Mouse (Mus musculus) hindbrain, embryonic 12.5 days (tissue): ENCODE data around the gene Wdr81. TPM values are rescaled to one million over a fixed set of nuclear protein-coding genes. Genes with fewer than 3 reads are reported as not detected.

Experiments used
- ATAC-seq: fragments of 200-750 bp; cut with Nextera tagmentation; 2 replicates; pipeline ENCODE4 v1.8.0; 2017; ENCODE audit warnings: moderate TSS enrichment; ENCODE audit not compliant: low FRiP score
- H3K27ac ChIP-seq: fragments of 300-500 bp; sonication (generic); 2 replicates; pipeline ENCODE4 v1.5.1; 2016; ENCODE audit warnings: mild to moderate bottlenecking
- H3K27me3 ChIP-seq: fragments of 300-500 bp; sonication (generic); 2 replicates; pipeline ENCODE4 v1.6.1; 2016; ENCODE audit warnings: mild to moderate bottlenecking
- H3K36me3 ChIP-seq: fragments of 300-500 bp; sonication (generic); 2 replicates; pipeline ENCODE4 v1.6.1; 2016; ENCODE audit warnings: mild to moderate bottlenecking
- H3K4me1 ChIP-seq: fragments of 300-500 bp; sonication (generic); 2 replicates; pipeline ENCODE4 v1.6.1; 2016
- H3K4me2 ChIP-seq: fragments of 300-500 bp; sonication (generic); replicated peaks from 2 replicates; pipeline ENCODE4 v1.6.1; 2016; ENCODE audit warnings: mild to moderate bottlenecking
- H3K4me3 ChIP-seq: fragments of 300-500 bp; sonication (generic); 2 replicates; pipeline ENCODE4 v1.5.1; 2016; ENCODE audit warnings: mild to moderate bottlenecking
- H3K9ac ChIP-seq: fragments of 300-500 bp; sonication (generic); 2 replicates; pipeline ENCODE4 v1.6.1; 2016; ENCODE audit warnings: mild to moderate bottlenecking, moderate library complexity
- H3K9me3 ChIP-seq: fragments of 300-500 bp; sonication (generic); replicated peaks from 2 replicates; pipeline ENCODE4 v1.6.1; 2016; ENCODE audit warnings: mild to moderate bottlenecking
- WGBS: fragments of 180-500 bp; shearing (Covaris S2); methylation state at CpG from one replicate; pipeline ENCODE4 v1.1.7; 2016; 5-methylcytosine and 5-hydroxymethylcytosine counted together
- polyA plus RNA-seq: library from polyadenylated mRNA; unstranded; fragments of >200 nt; fragmentation: Nextera tagmentation; extraction: Ambion mirVana; gene quantifications from 2 replicates; pipeline ENCODE4 v1.2.1, GENCODE M21; 2016

Wdr81 gene
- polyA plus RNA-seq, 1 experiment from 2014 or later: 9.3 TPM

- ATAC-seq: no peak
- Histone ChIP-seq H3K27me3 (0 out of 2 replicates have a peak, but pooled peaks cover 5% of the 10 kb centered on the region), H3K27ac (no peak overlapping the region), H3K9me3 (no peaks in the 10 kb centered on the region), H3K9ac (peak overlapping the region; percentile 53), H3K4me3 (peak overlapping the region; percentile 31), H3K4me2 (peak overlapping the region; percentile 60), H3K36me3 (peaks cover 17% of the 10 kb centered on the region), H3K4me1 (peaks cover 19% of the 10 kb centered on the region)
- 20% methylated on average over 19 of the region's 19 CpGs for WGBS
Observed at GRCm38 (mm10) chr11:75467512-75468215, 13.1 kb upstream of the Wdr81 start.

GRCm38 (mm10) chr11:75466731-75467505 lies 12.4 kb upstream of the Wdr81 start:
- H3K9ac ChIP-seq: no peak overlapping the region
- H3K9me3 ChIP-seq: no peaks in the 10 kb centered on the region
- 97% methylated on average over 4 of the region's 4 CpGs for WGBS
- no peak overlapping the region for H3K4me3 ChIP-seq
- 0 out of 2 replicates have a peak overlapping the region, but pooled peaks have one; percentile 60 for H3K4me2 ChIP-seq
- ATAC-seq: no peak
- H3K27ac ChIP-seq: no peak overlapping the region
- H3K4me1 ChIP-seq: peaks cover 27% of the 10 kb centered on the region
- peaks cover 17% of the 10 kb centered on the region for H3K36me3 ChIP-seq
- 0 out of 2 replicates have a peak, but pooled peaks cover 5% of the 10 kb centered on the region for H3K27me3 ChIP-seq

DNA sequence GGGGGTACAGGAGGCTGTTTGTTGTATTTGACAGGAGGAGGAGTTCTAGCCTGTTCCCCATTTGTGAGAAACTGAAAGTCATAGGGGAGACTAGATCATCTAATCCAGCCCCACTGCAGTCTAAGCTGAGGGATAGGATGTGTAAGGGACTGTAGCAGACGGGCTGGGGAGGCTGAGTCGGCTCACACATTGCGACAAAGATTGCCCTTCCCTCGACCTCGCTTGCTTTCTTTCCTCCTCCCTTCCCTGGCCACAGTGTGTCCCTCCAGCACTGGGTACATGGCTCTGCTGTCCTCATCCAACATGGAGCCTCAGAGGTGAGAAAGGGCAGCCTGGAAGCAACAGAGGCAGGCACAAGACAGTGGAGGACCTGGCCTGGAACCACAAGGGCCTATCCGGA lies 10.5 kb upstream of the Wdr81 start:
- no peak overlapping the region for H3K4me2 ChIP-seq
- H3K4me3 ChIP-seq: no peak overlapping the region
- 86% methylated on average over 6 of the region's 6 CpGs for WGBS
- no peaks in the 10 kb centered on the region for H3K9me3 ChIP-seq
- no peak overlapping the region for H3K9ac ChIP-seq
- H3K36me3 ChIP-seq: peaks cover 17% of the 10 kb centered on the region
- H3K27me3 ChIP-seq: 0 out of 2 replicates have a peak, but pooled peaks cover 5% of the 10 kb centered on the region
- H3K4me1 ChIP-seq: peaks cover 33% of the 10 kb centered on the region
- H3K27ac ChIP-seq: no peak overlapping the region
- ATAC-seq: no peak

DNA sequence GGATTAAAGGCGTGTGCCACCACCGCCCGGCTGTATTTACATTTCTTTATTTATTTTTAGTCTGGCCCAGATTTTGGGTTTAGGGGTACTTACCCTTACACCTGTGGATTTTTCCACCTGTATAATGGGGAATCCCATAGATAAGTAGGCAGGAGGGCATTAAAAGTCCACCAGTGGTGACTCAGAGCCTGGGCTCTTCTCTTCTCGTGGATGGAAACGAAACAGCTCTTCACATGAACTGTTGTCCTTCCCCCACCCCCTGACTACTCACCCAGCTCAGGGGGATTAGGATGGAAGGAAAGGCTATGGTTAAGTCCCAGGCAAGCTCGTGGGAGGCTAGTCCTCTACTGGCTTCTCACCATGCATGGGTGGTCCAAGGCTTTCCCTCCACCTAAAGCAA lies 9.9 kb upstream of the Wdr81 start:
- H3K27me3 ChIP-seq: 0 out of 2 replicates have a peak, but pooled peaks cover 2% of the 10 kb centered on the region
- no peak overlapping the region for H3K9ac ChIP-seq
- peaks cover 39% of the 10 kb centered on the region for H3K4me1 ChIP-seq
- peaks cover 17% of the 10 kb centered on the region for H3K36me3 ChIP-seq
- ATAC-seq: no peak
- no peak overlapping the region for H3K4me2 ChIP-seq
- WGBS: 92% methylated on average over 6 of the region's 6 CpGs
- H3K9me3 ChIP-seq: no peaks in the 10 kb centered on the region
- no peak overlapping the region for H3K27ac ChIP-seq
- no peak overlapping the region for H3K4me3 ChIP-seq

DNA sequence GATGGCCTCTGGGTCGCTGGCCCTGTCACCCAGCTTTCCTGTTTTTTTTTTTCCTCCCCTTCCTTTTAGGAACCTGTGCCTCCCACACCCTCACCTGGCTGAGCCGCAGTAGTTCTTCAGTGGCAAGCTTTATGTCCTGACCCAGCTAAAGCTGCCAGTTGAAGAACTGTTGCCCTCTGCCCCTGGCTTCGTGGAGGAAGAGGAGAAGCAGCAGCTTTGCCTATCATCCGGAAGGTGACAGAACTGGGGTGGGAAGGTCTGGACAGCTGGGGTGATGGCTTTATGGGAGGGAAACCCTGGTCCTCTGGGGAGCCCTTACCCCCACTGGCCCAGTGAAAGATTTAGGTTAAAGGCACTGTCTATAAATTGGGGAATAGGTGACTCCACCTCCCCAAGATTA lies 9.1 kb upstream of the Wdr81 start:
- Histone ChIP-seq H3K4me1 (peaks cover 40% of the 10 kb centered on the region), H3K9me3 (no peaks in the 10 kb centered on the region), H3K9ac (no peak overlapping the region), H3K4me2 (peak overlapping the region; percentile 98; the same call in 1 of the 2 replicates), H3K27me3 (0 out of 2 replicates have a peak, but pooled peaks cover 2% of the 10 kb centered on the region), H3K4me3 (no peak overlapping the region), H3K27ac (no peak overlapping the region), H3K36me3 (peaks cover 17% of the 10 kb centered on the region)
- WGBS: 75% methylated on average over 4 of the region's 4 CpGs
- no peak for ATAC-seq

DNA sequence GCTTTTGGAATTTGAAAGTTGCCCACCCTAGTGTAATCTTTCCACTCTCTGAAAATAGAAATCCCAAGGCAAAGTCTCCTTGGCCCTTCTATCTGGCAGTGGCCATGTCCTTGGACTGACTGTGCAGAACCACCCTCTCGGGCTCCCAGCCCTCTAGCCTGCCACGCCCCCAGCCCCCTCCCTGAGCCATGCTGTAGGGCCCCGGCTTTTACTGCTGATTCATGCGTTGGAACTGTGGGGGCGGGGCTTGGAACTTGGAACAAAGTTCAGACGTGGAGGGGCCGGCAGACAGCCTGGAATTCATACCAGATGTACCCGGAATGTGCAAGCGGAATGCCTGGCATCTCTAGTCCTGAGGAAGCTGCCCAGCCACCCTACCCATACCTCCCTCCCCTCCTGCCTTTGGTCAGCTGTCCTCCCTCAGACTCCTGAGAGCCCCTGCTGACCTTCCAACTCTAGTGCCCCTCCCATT lies 8.4 kb upstream of the Wdr81 start:
- peak overlapping the region; percentile 77 for H3K9ac ChIP-seq
- WGBS: 5% methylated on average over 9 of the region's 9 CpGs
- H3K9me3 ChIP-seq: no peaks in the 10 kb centered on the region
- peak overlapping the region; percentile 78 for H3K4me3 ChIP-seq
- H3K36me3 ChIP-seq: peaks cover 17% of the 10 kb centered on the region
- peak overlapping the region; percentile 98 for H3K4me2 ChIP-seq
- H3K4me1 ChIP-seq: peaks cover 37% of the 10 kb centered on the region
- no peak for ATAC-seq
- H3K27me3 ChIP-seq: no peaks in the 10 kb centered on the region
- peak overlapping the region; percentile 57; the same call in 1 of the 2 replicates for H3K27ac ChIP-seq

- H3K27me3 ChIP-seq: no peaks in the 10 kb centered on the region
- peak overlapping the region; percentile 98 for H3K4me2 ChIP-seq
- H3K4me1 ChIP-seq: peaks cover 32% of the 10 kb centered on the region
- H3K9ac ChIP-seq: peak overlapping the region; percentile 77
- peak overlapping the region; percentile 78 for H3K4me3 ChIP-seq
- WGBS: 3% methylated on average over 15 of the region's 16 CpGs
- peak overlapping the region; percentile 57; the same call in 1 of the 2 replicates for H3K27ac ChIP-seq
- no peaks in the 10 kb centered on the region for H3K9me3 ChIP-seq
- peaks cover 17% of the 10 kb centered on the region for H3K36me3 ChIP-seq
- ATAC-seq: no peak
Observed at GRCm38 (mm10) chr11:75462253-75462783, 7.8 kb upstream of the Wdr81 start.

DNA sequence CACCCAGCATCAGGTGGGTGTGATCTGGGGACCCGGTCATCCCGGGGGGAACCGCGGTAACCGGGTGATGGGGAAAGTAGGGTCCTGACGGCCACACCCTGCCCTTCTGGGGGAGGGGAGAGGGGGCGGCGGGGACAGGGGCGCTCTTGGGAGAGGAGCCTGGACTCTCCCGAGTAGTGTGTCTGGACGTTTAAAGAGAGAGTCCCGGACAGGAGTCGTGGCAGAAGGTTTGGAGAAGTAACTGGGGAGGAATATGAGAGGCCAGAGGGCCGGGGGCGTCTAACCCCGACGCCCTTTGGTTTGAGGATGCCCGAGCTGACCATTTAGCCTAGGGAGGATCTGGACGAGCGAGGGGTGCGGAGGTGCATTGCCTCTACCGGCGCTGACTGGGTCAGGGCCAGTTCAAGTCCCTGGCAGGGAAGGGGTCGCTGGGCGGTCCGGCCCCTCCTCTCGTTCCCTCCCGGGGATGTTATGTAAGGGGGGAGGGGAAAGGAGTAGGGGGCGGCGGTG lies 7.3 kb upstream of the Wdr81 start:
- H3K36me3 ChIP-seq: peaks cover 16% of the 10 kb centered on the region
- H3K27me3 ChIP-seq: no peaks in the 10 kb centered on the region
- WGBS: 0% methylated on average over 30 of the region's 30 CpGs
- peak overlapping the region; percentile 78 for H3K4me3 ChIP-seq
- peak; percentile 62 for ATAC-seq
- H3K27ac ChIP-seq: peak overlapping the region; percentile 52; the same call in 1 of the 2 replicates
- H3K9ac ChIP-seq: peak overlapping the region; percentile 77
- H3K4me1 ChIP-seq: peaks cover 31% of the 10 kb centered on the region
- H3K4me2 ChIP-seq: peak overlapping the region; percentile 98
- H3K9me3 ChIP-seq: no peaks in the 10 kb centered on the region

DNA sequence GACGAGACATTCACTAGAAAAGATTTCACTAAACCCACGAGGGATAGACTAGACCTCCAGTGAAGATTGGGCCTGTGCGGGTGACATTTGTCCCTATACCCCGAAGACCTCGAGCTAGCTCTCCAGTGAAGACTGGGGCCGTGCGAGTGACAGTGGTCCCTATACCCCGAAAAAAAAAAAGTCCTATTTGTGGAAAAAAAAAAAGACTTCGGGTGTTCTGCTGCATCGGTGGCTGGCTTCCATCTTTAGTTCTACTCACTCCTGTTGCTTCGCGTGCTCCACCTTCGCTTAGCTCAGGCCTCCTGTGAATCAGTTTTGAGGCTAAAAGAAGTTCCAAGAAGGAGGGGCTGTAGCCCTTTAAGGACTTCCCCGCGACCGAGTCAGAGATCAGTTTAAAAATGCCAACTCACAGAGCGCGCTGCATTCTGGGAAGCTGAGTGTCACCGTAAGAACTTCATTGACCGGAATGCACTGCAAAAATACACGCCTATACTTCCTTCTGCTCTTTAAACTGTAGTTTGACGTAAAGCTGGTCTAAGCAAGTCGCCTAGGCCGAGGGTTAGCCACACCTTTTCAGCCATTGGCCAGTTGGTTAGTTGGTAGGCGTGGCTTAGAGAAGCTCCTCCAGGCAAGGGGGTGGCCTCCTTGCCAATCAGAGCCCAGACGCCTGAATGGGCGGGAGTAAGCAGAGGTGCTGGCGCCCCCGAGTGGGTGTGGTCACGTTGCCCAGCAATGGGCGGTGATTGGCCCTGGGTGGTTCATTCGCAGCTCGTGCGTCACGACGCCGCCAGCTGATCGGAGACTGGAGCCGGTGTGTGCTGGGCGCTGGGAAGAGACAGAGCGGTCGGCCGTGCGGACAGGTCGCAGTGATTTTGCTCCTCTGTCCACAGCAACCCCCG lies 6.6 kb upstream of the Wdr81 start, which contains the start of gene Tlcd2:
Tlcd2 (plus strand) TSS at position 872 of the 899 bp plus-strand sequence.
- Histone ChIP-seq H3K27ac (peak within 1 kb of the TSS; percentile 81), H3K4me1 (peaks cover 31% of the 10 kb centered on the region), H3K4me2 (peak within 1 kb of the TSS; percentile 98), H3K9me3 (no peaks in the 10 kb centered on the region), H3K9ac (peak within 1 kb of the TSS; percentile 77), H3K27me3 (no peaks in the 10 kb centered on the region), H3K4me3 (peak within 1 kb of the TSS; percentile 78), H3K36me3 (peaks cover 14% of the 10 kb centered on the region)
- under 1% methylated on average over 46 of the region's 46 CpGs for WGBS
- peak; percentile 95 for ATAC-seq

- Histone ChIP-seq H3K9me3 (no peaks in the 10 kb centered on the region), H3K4me2 (peak overlapping the region; percentile 98), H3K36me3 (peaks cover 7% of the 10 kb centered on the region), H3K27ac (peak overlapping the region; percentile 81), H3K9ac (peak overlapping the region; percentile 40; the same call in 1 of the 2 replicates), H3K4me3 (peak overlapping the region; percentile 78), H3K4me1 (peaks cover 32% of the 10 kb centered on the region), H3K27me3 (no peaks in the 10 kb centered on the region)
- 2% methylated on average over 19 of the region's 19 CpGs for WGBS
- ATAC-seq: no peak
Observed at GRCm38 (mm10) chr11:75460103-75460843, 5.8 kb upstream of the Wdr81 start.

DNA sequence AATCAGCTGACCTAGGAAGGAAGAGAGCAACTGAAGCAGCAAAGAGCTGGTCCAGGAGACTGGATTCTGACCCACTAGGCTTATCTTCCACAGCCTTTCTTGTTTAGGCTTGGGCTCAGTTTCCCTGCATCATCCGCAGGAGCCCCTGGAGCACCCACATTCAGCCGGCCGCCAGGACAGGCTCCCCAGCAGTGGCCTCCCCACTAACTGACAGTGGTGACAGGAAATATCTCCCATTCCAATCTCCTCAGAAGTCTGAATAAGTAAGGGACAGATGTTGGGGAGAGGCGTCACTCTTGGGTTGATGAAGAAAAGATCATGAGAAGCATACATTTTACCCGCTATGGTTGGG lies 5.2 kb upstream of the Wdr81 start:
- ATAC-seq: no peak
- Histone ChIP-seq H3K9me3 (no peaks in the 10 kb centered on the region), H3K9ac (no peak overlapping the region), H3K36me3 (peaks cover 3% of the 10 kb centered on the region; the same call in 1 of the 2 replicates), H3K27ac (peak overlapping the region; percentile 81), H3K4me1 (peaks cover 37% of the 10 kb centered on the region), H3K27me3 (no peaks in the 10 kb centered on the region), H3K4me2 (peak overlapping the region; percentile 98), H3K4me3 (no peak overlapping the region)
- 28% methylated on average over 5 of the region's 5 CpGs for WGBS
